In the genomic region with DNA sequence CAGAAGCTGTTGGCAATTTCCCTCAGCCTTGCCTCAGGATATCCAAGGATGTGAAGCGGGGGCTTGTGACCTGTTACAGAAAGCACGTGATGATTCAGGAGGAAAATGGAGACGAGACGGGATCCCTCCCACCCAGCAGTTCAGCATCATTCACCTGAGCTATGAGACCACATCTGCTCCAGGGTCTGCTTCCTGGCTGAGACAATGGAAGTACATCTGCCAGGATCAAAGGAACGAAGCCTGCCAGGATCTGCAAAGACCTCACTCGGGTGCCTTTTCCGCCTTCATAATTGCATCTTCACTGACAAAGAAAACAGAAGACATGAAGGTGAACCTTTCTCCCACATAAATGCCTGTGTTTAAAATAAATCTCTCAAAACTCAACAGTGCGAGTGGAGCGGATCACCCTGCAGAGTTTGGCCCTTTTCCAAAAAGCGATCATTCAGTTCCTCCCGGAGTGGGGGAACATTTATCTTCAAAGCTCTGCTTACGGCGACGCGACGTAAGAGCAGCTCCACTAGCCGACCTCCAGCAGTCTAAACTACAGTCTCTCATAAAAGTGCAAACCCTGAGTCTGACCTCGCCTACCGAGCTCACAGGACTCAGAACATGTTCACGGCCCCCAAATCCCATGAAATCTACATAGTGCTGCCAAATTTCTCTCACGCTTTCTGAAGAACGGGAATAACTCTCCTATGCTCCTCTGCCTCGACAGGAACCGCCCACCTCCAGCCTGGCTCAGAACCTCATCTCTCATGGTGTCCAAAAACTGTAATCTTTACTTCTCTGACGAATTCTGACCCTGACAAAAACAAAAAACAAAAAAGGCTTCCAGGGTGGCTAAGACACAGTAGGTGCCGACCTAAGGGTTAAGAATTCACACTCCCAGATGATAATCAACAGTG, we compare ENCODE assay signal across 10 mouse cellular contexts.
DNase-seq lines count a peak whose midpoint lies in the region; ATAC-seq and TF ChIP-seq lines count a peak whose summit lies in the region.
"Had no signal": no experiment of that assay in that cellular context is flagged by ENCODE, and none has a peak within 500 bp of the region (broad histone marks: within the 10 kb centered on the region; RNA-seq: fewer than 3 reads in every experiment).

No protein-coding gene starts in this region.

- no peaks in the 10 kb centered on the region for H3K36me3 ChIP-seq in forebrain, postnatal 0 days (ENCODE audit: insufficient read depth)
- H3K36me3 ChIP-seq in forebrain, embryonic 13.5 days (ENCODE audit: poor library complexity, severe bottlenecking): no peaks in the 10 kb centered on the region

- no peaks in the 10 kb centered on the region for H3K4me1 ChIP-seq in forebrain, postnatal 0 days (ENCODE audit: insufficient read depth)
- no peaks in the 10 kb centered on the region for H3K4me1 ChIP-seq in forebrain, embryonic 13.5 days

- no peak for TF ChIP-seq POLR2A in brain, embryonic 14.5 days (IDR thresholded peaks at IDR 0.05; ENCODE audit: borderline replicate concordance, extremely low read depth, insufficient read depth, insufficient read length, poor library complexity, severe bottlenecking)

- no peak overlapping the region for H3K27ac ChIP-seq in forebrain, postnatal 0 days (ENCODE audit: low read depth, low read length)
- no peak overlapping the region for H3K27ac ChIP-seq in forebrain, embryonic 13.5 days

- no peaks in the 10 kb centered on the region for H3K9me3 ChIP-seq in forebrain, postnatal 0 days (ENCODE audit: low read length)
- no peaks in the 10 kb centered on the region for H3K9me3 ChIP-seq in forebrain, embryonic 13.5 days (replicated peaks)

- DNase-seq in forebrain, postnatal 0 days: peak; percentile 27
- DNase-seq in left cerebral cortex, adult 18-20 months (ENCODE audit: low spot score in 2 of 2): peak; percentile 50 to 71
- no peak for DNase-seq in left cerebral cortex, postnatal 10 days (ENCODE audit: extremely low spot score in 1 of 2, low spot score in 2 of 2)
- peak; percentile 43 for DNase-seq in brain, embryonic 14.5 days (ENCODE audit: low read depth)
- peak; percentile 14 to 73 for DNase-seq in left cerebral cortex, postnatal 25 days (ENCODE audit: low spot score in 2 of 2)
- no peak for DNase-seq in gastrocnemius, adult 18-20 months (ENCODE audit: low spot score)
- no peak for DNase-seq in cerebellum, adult 18-20 months
- DNase-seq: layer of hippocampus, postnatal 36 days had no signal

- intact Hi-C loops in left cerebral cortex, postnatal 10 days (cut with DNase I): no loop called here
- intact Hi-C loops in left cerebral cortex, postnatal 25 days (cut with DNase I): no loop called here

- 50% methylated on average over 26 of the region's 26 CpGs for WGBS in forebrain, postnatal 0 days
- WGBS in forebrain, embryonic 13.5 days: 72% methylated on average over 26 of the region's 26 CpGs

- H3K4me3 ChIP-seq in forebrain, postnatal 0 days (ENCODE audit: low read depth, low read length): no peak overlapping the region
- H3K4me3 ChIP-seq in forebrain, embryonic 13.5 days: no peak overlapping the region

- no peaks in the 10 kb centered on the region for H3K27me3 ChIP-seq in forebrain, postnatal 0 days (ENCODE audit: insufficient read depth, low read length)
- H3K27me3 ChIP-seq in forebrain, embryonic 13.5 days: no peaks in the 10 kb centered on the region
- H3K27me3 ChIP-seq: CH12.LX had no signal

- H3K4me2 ChIP-seq in forebrain, postnatal 0 days (ENCODE audit: low read depth): peak overlapping the region; percentile 29
- no peak overlapping the region for H3K4me2 ChIP-seq in forebrain, embryonic 13.5 days

- no peak for TF ChIP-seq CTCF in forebrain, postnatal 0 days (IDR thresholded peaks at IDR 0.05; ENCODE audit: low read depth)
- no peak for TF ChIP-seq CTCF in brain, embryonic 14.5 days (IDR thresholded peaks at IDR 0.05; ENCODE audit: borderline replicate concordance, extremely low read depth, insufficient read depth, insufficient read length)

- ATAC-seq in forebrain, postnatal 0 days: peak; percentile 53; the same call in 1 of the 2 replicates
- ATAC-seq in forebrain, embryonic 13.5 days: no peak

- peak overlapping the region; percentile 26 for H3K9ac ChIP-seq in forebrain, postnatal 0 days
- H3K9ac ChIP-seq in forebrain, embryonic 13.5 days: no peak overlapping the region

Comparison
In these comparisons a context has a peak if more than half of its experiments do, and no peak if none do; other contexts are left out.
1. DNase-seq: peak in forebrain, postnatal 0 days (single experiment), left cerebral cortex, adult 18-20 months (2 of 2), brain, embryonic 14.5 days (single experiment) and left cerebral cortex, postnatal 25 days (2 of 2); none in left cerebral cortex, postnatal 10 days (0 of 2), gastrocnemius, adult 18-20 months (single experiment) and cerebellum, adult 18-20 months (0 of 2).